Mouse (Mus musculus) lung, postnatal 25 days (tissue): ENCODE data around the gene Scfd2.
A peak's percentile ranks its signal among the peaks of the same experiment; 100 is the strongest.

Experiments
- DNase-seq: peaks from one replicate; pipeline ENCODE4 v3.0.0; 2022; ENCODE audit warnings: low spot score

The Scfd2 gene

GRCm38 (mm10) chr5:74311200-74311825, 220.2 kb downstream of the Scfd2 start:
- peak; percentile 39 for DNase-seq

GRCm38 (mm10) chr5:74310101-74310500, 221.5 kb downstream of the Scfd2 start:
- DNase-seq = no peak

DNA sequence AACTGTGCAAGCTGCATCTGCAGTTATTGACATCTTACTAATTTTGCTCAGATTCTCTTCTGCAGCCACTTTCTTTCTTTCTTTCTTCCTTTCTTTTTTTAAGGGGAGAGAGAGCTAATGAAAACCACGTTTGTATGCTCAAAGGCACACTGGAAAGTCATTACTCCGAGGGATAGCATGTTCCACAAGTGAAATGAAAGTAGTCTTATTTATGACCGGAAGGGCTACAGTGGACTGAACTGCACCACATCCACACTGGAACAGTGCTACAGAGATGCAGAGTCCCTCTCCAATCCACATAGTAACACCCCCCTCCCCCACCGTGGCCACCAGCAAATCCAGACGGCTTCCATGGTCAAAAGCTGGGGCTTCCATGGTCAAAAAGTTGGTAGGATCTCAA, 224.3 kb downstream of the Scfd2 start:
- no peak for DNase-seq

DNA sequence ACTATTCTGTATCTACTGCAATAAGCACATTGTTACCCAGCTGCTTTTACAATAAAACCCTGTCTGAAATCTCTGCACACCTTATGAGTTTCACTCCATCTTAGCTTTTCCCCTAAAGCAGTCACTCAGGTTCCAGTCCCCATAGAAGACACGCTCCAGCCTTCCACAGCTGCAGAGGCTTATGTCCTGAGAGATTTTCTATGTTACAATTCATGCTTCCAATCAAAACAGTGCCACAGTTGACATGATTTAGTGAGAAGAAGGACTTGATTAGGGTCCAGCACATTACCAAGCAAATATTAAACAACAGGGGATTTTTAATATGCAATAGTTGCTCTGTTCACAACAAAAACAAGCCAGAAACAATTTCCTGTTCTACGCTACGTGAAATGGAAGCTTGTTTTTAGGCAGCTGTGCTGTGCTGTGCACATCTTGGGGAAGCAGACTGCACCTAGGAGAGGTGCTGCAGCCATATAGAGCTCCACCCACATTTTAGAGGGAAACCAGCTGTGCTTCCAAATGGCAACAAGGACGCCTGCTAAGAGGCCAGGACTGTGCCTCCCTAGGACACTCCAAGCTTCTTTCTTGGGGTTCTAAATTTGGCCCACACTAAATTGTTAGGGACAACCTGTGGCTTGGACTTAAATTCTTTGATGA, 225.9 kb downstream of the Scfd2 start:
- no peak for DNase-seq

GRCm38 (mm10) chr5:74304767-74305166, 226.8 kb downstream of the Scfd2 start:
- peak; percentile 59 for DNase-seq

DNA sequence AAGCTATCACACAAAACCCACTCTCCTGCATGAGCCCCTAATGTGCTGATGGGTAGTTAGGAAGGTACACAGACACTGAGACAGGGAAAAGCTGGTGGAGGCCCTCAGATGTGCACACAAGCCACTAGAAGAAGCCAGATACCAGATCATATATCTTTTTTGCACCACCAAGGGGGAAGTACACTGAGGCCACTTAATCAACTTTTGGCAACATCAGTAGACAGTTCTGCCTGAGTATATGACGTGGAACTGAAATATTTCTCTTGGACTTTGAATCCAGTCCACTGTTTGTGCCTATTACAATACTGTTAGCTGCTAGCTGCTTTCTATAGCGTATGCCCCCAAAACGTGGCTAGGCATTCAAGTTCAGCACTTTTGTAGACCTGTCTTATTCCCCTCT, 229.2 kb downstream of the Scfd2 start:
- no peak for DNase-seq

GRCm38 (mm10) chr5:74301443-74301842, 230.1 kb downstream of the Scfd2 start:
- peak; percentile 43 for DNase-seq

- DNase-seq = no peak
These were observed 230.6 kb downstream of the Scfd2 start for GRCm38 (mm10) chr5:74300931-74301330.

- peak; percentile 56 for DNase-seq
These were observed 231.4 kb downstream of the Scfd2 start for GRCm38 (mm10) chr5:74300140-74300539.

GRCm38 (mm10) chr5:74297113-74297512, 234.4 kb downstream of the Scfd2 start:
- DNase-seq = no peak

- DNase-seq = peak; percentile 43
These were observed 235.5 kb downstream of the Scfd2 start for GRCm38 (mm10) chr5:74296096-74296495.

DNA sequence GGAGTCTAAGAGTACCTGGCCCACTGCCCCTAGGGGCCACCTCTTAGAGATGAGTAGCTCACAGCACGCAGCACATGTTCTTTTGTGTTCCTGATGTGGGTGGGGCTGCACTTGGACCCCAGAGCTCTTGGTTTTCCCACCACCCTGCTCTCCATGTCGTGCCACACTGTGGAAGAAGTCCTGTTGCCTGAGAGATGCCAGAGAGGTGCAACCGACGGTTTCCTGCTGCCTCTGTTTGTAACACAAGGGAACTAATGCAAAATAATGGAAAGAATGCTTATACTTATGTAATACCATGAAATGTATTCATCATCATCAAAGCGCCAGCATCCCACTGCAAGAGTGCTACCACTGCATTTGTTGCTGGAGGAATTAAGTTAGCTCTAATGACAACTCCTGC, 238.0 kb downstream of the Scfd2 start:
- no peak for DNase-seq

GRCm38 (mm10) chr5:74292050-74292449, 239.5 kb downstream of the Scfd2 start:
- no peak for DNase-seq

DNA sequence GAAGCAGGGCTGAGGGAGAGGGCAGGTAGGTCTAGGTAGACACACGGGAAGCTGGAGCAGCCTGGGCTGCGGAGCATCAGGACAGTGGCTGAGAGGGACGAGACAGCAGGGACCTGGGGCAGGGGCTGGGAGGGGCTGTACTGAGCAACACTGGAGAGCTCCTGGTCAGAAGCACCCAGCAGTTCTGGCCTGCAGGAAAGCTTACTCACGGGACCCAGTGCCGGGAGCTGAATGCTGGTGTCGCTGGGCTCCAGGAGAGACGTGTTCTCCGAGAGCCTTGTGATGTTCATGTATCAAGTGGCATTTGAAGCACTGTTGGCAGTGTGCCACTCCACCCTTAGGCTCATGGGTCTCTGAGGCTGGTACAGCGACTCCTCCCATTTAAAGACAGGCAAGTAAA, 240.0 kb downstream of the Scfd2 start:
- DNase-seq = peak; percentile 55

- no peak for DNase-seq
These were observed 241.6 kb downstream of the Scfd2 start for GRCm38 (mm10) chr5:74289957-74290356.

GRCm38 (mm10) chr5:74288206-74288605, 243.4 kb downstream of the Scfd2 start:
- no peak for DNase-seq

DNA sequence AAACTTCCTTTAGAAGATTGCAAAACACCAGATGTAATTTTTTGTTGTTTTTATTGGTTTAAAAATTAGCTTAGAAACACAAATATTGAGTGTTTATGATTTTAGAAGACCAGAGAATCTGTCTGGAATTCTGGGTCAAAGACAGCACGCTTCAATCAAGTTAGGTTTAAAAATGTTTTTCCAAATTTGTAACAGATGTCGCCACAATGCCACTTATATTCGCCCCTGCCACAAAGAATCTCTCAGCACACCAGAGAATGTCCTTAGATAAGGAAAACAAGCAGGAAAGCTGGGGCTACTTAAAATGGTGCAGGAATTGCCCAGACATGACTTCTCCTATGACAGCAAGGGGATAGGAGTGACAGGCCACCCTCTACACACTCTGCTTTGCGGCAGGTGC, 245.3 kb downstream of the Scfd2 start:
- DNase-seq = no peak

DNA sequence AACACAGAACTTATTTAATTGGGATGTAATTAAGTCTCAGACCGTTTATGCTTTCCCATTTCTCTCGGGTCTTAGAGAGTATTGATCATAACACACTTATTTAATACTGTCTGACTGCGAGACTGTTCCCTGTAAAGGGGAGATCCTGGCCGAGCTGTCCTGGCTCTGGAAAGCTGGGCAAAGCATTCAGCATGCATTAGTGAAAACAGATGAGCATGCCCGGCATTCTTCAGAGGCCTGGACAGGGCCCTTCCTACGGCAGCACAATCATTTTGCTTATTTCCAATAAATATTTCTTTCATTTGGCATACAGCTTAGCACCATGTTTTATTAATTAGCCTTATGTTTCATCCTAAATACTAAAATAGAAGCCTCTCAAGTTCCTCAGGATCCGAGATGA, 245.8 kb downstream of the Scfd2 start:
- no peak for DNase-seq

DNA sequence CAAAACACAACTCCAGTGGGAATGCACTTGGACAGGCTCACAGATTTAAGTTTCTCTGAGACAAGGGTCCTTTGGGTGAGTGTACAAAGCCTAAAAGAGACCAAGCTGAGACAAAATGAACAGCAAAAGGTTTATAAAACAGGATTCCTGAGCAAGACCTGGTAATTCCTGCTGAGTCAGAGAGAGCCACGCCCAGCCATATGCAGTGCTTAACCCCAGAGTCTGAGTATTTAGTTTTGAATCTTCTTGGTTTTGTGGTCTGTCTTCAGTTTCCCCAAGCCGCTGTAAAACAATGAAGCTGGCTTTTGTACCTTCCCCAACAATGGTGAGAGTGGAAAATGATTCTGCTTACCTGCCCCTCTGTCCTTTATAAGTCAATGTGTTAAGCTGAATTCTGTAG, 246.3 kb downstream of the Scfd2 start:
- DNase-seq = no peak

- no peak for DNase-seq
These were observed 248.0 kb downstream of the Scfd2 start for GRCm38 (mm10) chr5:74283545-74283944.

DNA sequence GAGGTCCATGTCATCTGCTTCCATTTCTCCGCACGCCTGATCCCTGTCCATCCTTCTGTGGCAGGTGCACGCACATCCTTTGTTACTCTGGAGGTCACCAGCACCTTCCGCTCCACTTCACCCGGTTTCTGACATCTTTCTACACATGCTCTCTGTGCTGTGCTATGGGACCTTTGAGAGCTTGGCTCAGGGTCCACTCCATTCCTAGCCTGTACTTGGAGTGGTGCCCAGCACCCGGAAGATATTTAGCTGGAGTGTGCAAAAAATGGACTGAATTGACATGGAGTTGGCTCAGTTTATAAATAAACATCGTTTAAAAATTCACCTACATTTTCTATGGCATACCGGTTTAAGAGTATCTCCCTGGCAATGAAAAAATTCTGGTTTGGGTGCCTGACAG, 250.1 kb downstream of the Scfd2 start:
- no peak for DNase-seq

DNA sequence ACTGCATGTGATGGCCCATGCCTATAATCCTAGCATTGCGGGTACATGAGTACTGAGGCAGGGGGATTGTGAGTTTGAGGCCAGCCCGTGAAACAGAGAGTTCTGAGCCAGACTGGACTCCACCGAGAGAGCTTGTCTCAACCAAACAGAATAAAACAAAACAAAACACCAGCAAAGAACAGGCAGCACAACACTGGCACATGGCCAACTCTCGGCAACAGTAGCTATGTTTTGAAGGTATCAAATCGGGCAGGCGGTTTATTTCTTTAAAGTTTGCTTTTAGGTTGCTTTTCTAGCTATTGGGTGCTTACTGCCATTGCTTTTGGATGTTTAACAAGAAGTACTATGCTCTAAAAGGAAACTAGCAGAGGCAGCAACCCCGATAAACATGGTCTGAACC, 251.9 kb downstream of the Scfd2 start:
- no peak for DNase-seq

- no peak for DNase-seq
These were observed 253.1 kb downstream of the Scfd2 start for GRCm38 (mm10) chr5:74278428-74278827.

DNA sequence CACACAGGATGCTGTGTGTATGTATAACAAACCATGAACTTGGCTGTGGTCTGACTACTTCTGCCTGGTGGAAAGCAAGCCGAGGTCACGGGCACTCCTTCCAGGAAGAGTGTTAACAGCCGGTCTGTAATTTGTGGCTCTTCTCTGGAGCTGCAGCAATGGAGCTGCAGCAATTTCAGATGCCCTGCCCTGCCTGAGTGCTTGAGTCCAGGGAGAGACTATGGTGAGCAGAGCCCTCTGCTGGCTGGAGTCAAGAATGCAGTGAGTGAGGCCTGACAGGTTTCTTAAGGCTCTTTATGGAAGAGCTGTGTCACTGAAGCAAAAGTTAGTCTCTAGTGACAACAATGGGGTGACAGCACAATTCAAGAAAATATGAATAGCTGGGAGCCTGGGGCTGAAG, 253.8 kb downstream of the Scfd2 start:
- DNase-seq = peak; percentile 89
